Mouse (Mus musculus): ENCODE measurements around the gene Dscaml1.
A peak's percentile ranks its signal among the peaks of the same experiment; 100 is the strongest.
"Not testable (repeated sequence)": the region's sequence is repeated elsewhere in the genome, so short reads cannot be mapped to it uniquely, and the experiment has no call there.

Gene Dscaml1

GRCm38 (mm10) chr9:45703236-45703635 is 276.8 kb downstream of the Dscaml1 start:
- no peak for DNase-seq

- no peak for DNase-seq
Measured at GRCm38 (mm10) chr9:45704441-45704840, 278.0 kb downstream of the Dscaml1 start.

GRCm38 (mm10) chr9:45710300-45710699 is 283.9 kb downstream of the Dscaml1 start:
- DNase-seq, result no peak

- no peak for DNase-seq
Measured at GRCm38 (mm10) chr9:45715387-45715786, 289.0 kb downstream of the Dscaml1 start.

GRCm38 (mm10) chr9:45719997-45720396 is 293.6 kb downstream of the Dscaml1 start:
- no peak for DNase-seq

GRCm38 (mm10) chr9:45731851-45732250 is 305.4 kb downstream of the Dscaml1 start:
- DNase-seq, result no peak

GRCm38 (mm10) chr9:45733246-45733645 is 306.8 kb downstream of the Dscaml1 start:
- DNase-seq, result no peak

- DNase-seq, result no peak
Measured at GRCm38 (mm10) chr9:45739001-45739701, 312.7 kb downstream of the Dscaml1 start.

- no peak for DNase-seq
Measured at GRCm38 (mm10) chr9:45739702-45740583, 313.5 kb downstream of the Dscaml1 start.

GRCm38 (mm10) chr9:45740584-45740980 is 314.2 kb downstream of the Dscaml1 start:
- DNase-seq, result peak; percentile 13

- DNase-seq, result no peak
Measured at GRCm38 (mm10) chr9:45745451-45745850, 319.0 kb downstream of the Dscaml1 start.

GRCm38 (mm10) chr9:45749917-45750316 is 323.5 kb downstream of the Dscaml1 start:
- no peak for DNase-seq

GRCm38 (mm10) chr9:45754452-45755091 is 328.1 kb downstream of the Dscaml1 start:
- DNase-seq, result peak; percentile 54

- no peak for DNase-seq
Measured at GRCm38 (mm10) chr9:45766195-45766594, 339.8 kb downstream of the Dscaml1 start.

- no peak for DNase-seq
Measured at GRCm38 (mm10) chr9:45767155-45767554, 340.7 kb downstream of the Dscaml1 start.

- no peak for DNase-seq
Measured at GRCm38 (mm10) chr9:45768421-45768820, 342.0 kb downstream of the Dscaml1 start.

- no peak for DNase-seq
Measured at GRCm38 (mm10) chr9:45769596-45769995, 343.2 kb downstream of the Dscaml1 start.

GRCm38 (mm10) chr9:45774088-45774487 is 347.7 kb downstream of the Dscaml1 start:
- no peak for DNase-seq

- not testable (repeated sequence) for DNase-seq
Measured at GRCm38 (mm10) chr9:45776176-45776575, 349.7 kb downstream of the Dscaml1 start.

- no peak for DNase-seq
Measured at GRCm38 (mm10) chr9:45779201-45779600, 352.8 kb downstream of the Dscaml1 start.

GRCm38 (mm10) chr9:45783249-45784069 is 357.0 kb downstream of the Dscaml1 start:
- DNase-seq, result no peak

- DNase-seq, result no peak
Measured at GRCm38 (mm10) chr9:45787071-45787470, 360.6 kb downstream of the Dscaml1 start.

- no peak for DNase-seq
Measured at GRCm38 (mm10) chr9:45787547-45787946, 361.1 kb downstream of the Dscaml1 start.

All from kidney, adult 9 months (tissue).